Comparison of ENCODE assay signal across 31 mouse cellular contexts in the genomic region with DNA sequence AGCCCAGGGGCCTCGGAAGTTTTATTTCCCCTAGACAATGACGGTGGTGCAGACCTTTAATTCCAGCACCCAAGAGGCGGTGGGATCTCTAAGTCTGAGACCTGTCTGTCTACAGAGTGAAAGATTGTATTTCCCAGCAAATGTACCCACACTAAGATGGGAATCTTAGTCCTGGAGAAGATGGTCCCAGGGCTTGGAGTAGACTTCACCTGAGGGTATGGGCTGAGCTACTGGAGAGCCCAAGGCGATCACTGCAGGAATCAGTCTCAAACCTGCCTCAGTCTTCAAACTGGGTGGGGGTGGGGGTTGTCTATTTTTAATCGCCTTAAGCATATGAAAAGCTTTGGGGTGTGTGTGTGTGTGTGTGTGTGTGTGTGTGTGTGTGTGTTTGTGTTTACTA. TPM values are rescaled to one million over a fixed set of nuclear protein-coding genes. Genes with fewer than 3 reads are reported as not detected.
DNase-seq lines count a peak whose midpoint lies in the region; ATAC-seq and TF ChIP-seq lines count a peak whose summit lies in the region.
"Had no signal": no experiment of that assay in that cellular context is flagged by ENCODE, and none has a peak within 500 bp of the region (broad histone marks: within the 10 kb centered on the region; RNA-seq: fewer than 3 reads in every experiment).

No protein-coding gene starts in this region.

- no peak overlapping the region for H3K4me2 ChIP-seq in midbrain, embryonic 11.5 days
- no peak overlapping the region for H3K4me2 ChIP-seq in midbrain, postnatal 0 days (ENCODE audit: low read depth, low read length, poor library complexity, severe bottlenecking)
- no peak overlapping the region for H3K4me2 ChIP-seq in liver, postnatal 0 days (ENCODE audit: low read depth, low read length)
- H3K4me2 ChIP-seq: embryonic facial prominence, embryonic 13.5 days; embryonic facial prominence, embryonic 15.5 days; forebrain, embryonic 12.5 days had no signal

- no peak overlapping the region for H3K27ac ChIP-seq in midbrain, embryonic 11.5 days (ENCODE audit: low read depth, low read length)
- H3K27ac ChIP-seq in midbrain, postnatal 0 days (ENCODE audit: low read depth, low read length), result no peak overlapping the region
- no peak overlapping the region for H3K27ac ChIP-seq in liver, postnatal 0 days (ENCODE audit: low read depth)
- H3K27ac ChIP-seq: embryonic facial prominence, embryonic 13.5 days; embryonic facial prominence, embryonic 15.5 days; forebrain, embryonic 10.5 days; forebrain, embryonic 12.5 days had no signal

- peaks cover 82% of the 10 kb centered on the region for H3K27me3 ChIP-seq in midbrain, embryonic 11.5 days (ENCODE audit: control insufficient read depth, insufficient read depth, low read length)
- H3K27me3 ChIP-seq in midbrain, postnatal 0 days (ENCODE audit: insufficient read depth, low read length), result peaks cover 71% of the 10 kb centered on the region
- no peaks in the 10 kb centered on the region for H3K27me3 ChIP-seq in E14TG2a.4 (ENCODE audit: insufficient read depth, low read length)
- H3K27me3 ChIP-seq in liver, postnatal 0 days (ENCODE audit: insufficient read depth, low read length), result peaks cover 56% of the 10 kb centered on the region
- H3K27me3 ChIP-seq: CH12.LX had no signal

- TF ChIP-seq EP300 in liver, postnatal 0 days (IDR thresholded peaks at IDR 0.05; ENCODE audit: low read depth), result no peak

- ATAC-seq in midbrain, embryonic 11.5 days (ENCODE audit: low FRiP score), result no peak
- no peak for ATAC-seq in midbrain, postnatal 0 days (ENCODE audit: low FRiP score)
- no peak for ATAC-seq in liver, postnatal 0 days
- ATAC-seq: activated CD4-positive, CD25-positive, alpha-beta regulatory T cell, adult 4 months; CD4-positive, CD25-positive, alpha-beta regulatory T cell, adult 4 months; forebrain, embryonic 14.5 days; forebrain, embryonic 16.5 days; Patski had no signal

- H3K9ac ChIP-seq in midbrain, embryonic 11.5 days (ENCODE audit: low read length), result no peak overlapping the region
- H3K9ac ChIP-seq in midbrain, postnatal 0 days (replicated peaks; ENCODE audit: low read length, poor library complexity, severe bottlenecking), result no peak overlapping the region
- no peak overlapping the region for H3K9ac ChIP-seq in liver, postnatal 0 days (replicated peaks)
- H3K9ac ChIP-seq: embryonic facial prominence, embryonic 13.5 days; embryonic facial prominence, embryonic 15.5 days; forebrain, embryonic 12.5 days had no signal

- H3K4me3 ChIP-seq in midbrain, embryonic 11.5 days (ENCODE audit: low read depth, low read length), result no peak overlapping the region
- H3K4me3 ChIP-seq in midbrain, postnatal 0 days (ENCODE audit: low read depth, low read length), result no peak overlapping the region
- peak overlapping the region; percentile 97 for H3K4me3 ChIP-seq in E14TG2a.4 (replicated peaks; ENCODE audit: low read length)
- no peak overlapping the region for H3K4me3 ChIP-seq in liver, postnatal 0 days (ENCODE audit: low read depth, low read length)
- H3K4me3 ChIP-seq: embryonic facial prominence, embryonic 13.5 days; embryonic facial prominence, embryonic 15.5 days; erythroblast, embryonic 14.5 days; forebrain, embryonic 10.5 days; forebrain, embryonic 12.5 days had no signal

- peak; percentile 85 for DNase-seq in midbrain, embryonic 11.5 days (ENCODE audit: low spot score, missing footprints)
- no peak for DNase-seq in midbrain, postnatal 0 days (ENCODE audit: low spot score)
- DNase-seq in ES-CJ7 (ENCODE audit: low read depth, low spot score), result peak; percentile 78
- peak; percentile 83 for DNase-seq in R1 (ENCODE audit: low read depth, low spot score)
- no peak for DNase-seq in liver, postnatal 0 days
- no peak for DNase-seq in liver
- no peak for DNase-seq in frontal cortex, adult 2 months (ENCODE audit: extremely low spot score in 1 of 2, low spot score in 1 of 2)
- DNase-seq: adrenal gland, adult 8-10 months; adrenal gland, postnatal 14 days; adrenal gland, postnatal 36 days; B cell, adult 2 months; cerebellum, adult 11-12 months; cerebellum, adult 2 months; cerebellum, adult 9-10 months; cerebellum, postnatal 10 days; cerebellum, postnatal 25 days had no signal

- H3K9me3 ChIP-seq in midbrain, embryonic 11.5 days (ENCODE audit: control insufficient read depth, low read length), result no peaks in the 10 kb centered on the region
- no peaks in the 10 kb centered on the region for H3K9me3 ChIP-seq in midbrain, postnatal 0 days (ENCODE audit: low read length)
- no peaks in the 10 kb centered on the region for H3K9me3 ChIP-seq in E14TG2a.4 (ENCODE audit: low read length)
- H3K9me3 ChIP-seq in liver, postnatal 0 days (ENCODE audit: low read length), result no peaks in the 10 kb centered on the region
- H3K9me3 ChIP-seq: embryonic facial prominence, embryonic 13.5 days; embryonic facial prominence, embryonic 15.5 days; forebrain, embryonic 10.5 days; forebrain, embryonic 12.5 days had no signal

- 19% methylated on average over 5 of the region's 5 CpGs for WGBS in midbrain, embryonic 11.5 days
- WGBS in midbrain, postnatal 0 days, result 29% methylated on average over 5 of the region's 5 CpGs
- WGBS in liver, postnatal 0 days (ENCODE audit: insufficient replicate concordance), result 35% methylated on average over 5 of the region's 5 CpGs

- TF ChIP-seq CTCF in midbrain, postnatal 0 days (IDR thresholded peaks at IDR 0.05), result no peak
- no peak for TF ChIP-seq CTCF in E14TG2a.4 (conservative IDR thresholded peaks at IDR 0.05; ENCODE audit: low read length)
- no peak for TF ChIP-seq CTCF in liver, postnatal 0 days (IDR thresholded peaks at IDR 0.05; ENCODE audit: low read depth)

- no peaks in the 10 kb centered on the region for H3K36me3 ChIP-seq in midbrain, embryonic 11.5 days (ENCODE audit: control insufficient read depth, insufficient read depth, low read length)
- no peaks in the 10 kb centered on the region for H3K36me3 ChIP-seq in midbrain, postnatal 0 days (ENCODE audit: insufficient read depth, low read length)
- H3K36me3 ChIP-seq in E14TG2a.4 (ENCODE audit: insufficient read depth, low read length), result peaks cover 48% of the 10 kb centered on the region
- H3K36me3 ChIP-seq in liver, postnatal 0 days (replicated peaks; ENCODE audit: insufficient read depth, low read length), result no peaks in the 10 kb centered on the region
- H3K36me3 ChIP-seq: embryonic facial prominence, embryonic 13.5 days; embryonic facial prominence, embryonic 15.5 days; forebrain, embryonic 10.5 days; forebrain, embryonic 12.5 days; G1E had no signal

- H3K4me1 ChIP-seq in midbrain, embryonic 11.5 days (ENCODE audit: control insufficient read depth, insufficient read depth, low read length), result peaks cover 7% of the 10 kb centered on the region; the same call in 1 of the 2 replicates
- H3K4me1 ChIP-seq in midbrain, postnatal 0 days (ENCODE audit: insufficient read depth, low read length), result peaks cover 15% of the 10 kb centered on the region
- peaks cover 61% of the 10 kb centered on the region for H3K4me1 ChIP-seq in E14TG2a.4 (replicated peaks; ENCODE audit: low read depth, low read length)
- peaks cover 12% of the 10 kb centered on the region; the same call in 1 of the 2 replicates for H3K4me1 ChIP-seq in liver, postnatal 0 days (ENCODE audit: insufficient read depth)

RNA-seq across cellular contexts. Expression of a gene that starts 2.4 kb away (rescaled TPM):
- not detected in 2 replicates for polyA plus RNA-seq in midbrain, embryonic 11.5 days (2014; fragmentation: Nextera tagmentation; extraction: Ambion mirVana)
- not detected in 2 replicates for total RNA-seq in midbrain, postnatal 0 days (2014; rRNA removed)
- not detected in 2 replicates for polyA plus RNA-seq in midbrain, postnatal 0 days (2015; fragmentation: Nextera tagmentation; extraction: Ambion mirVana)
- polyA plus RNA-seq in liver, postnatal 0 days (2015; fragmentation: Nextera tagmentation; extraction: Ambion mirVana), result not detected in 2 replicates
- polyA plus RNA-seq in frontal cortex, adult 2 months (2012; rRNA removed), result 0.18 TPM in 1 of 2 replicates, not detected in the other
- total RNA-seq: adrenal gland, adult 18-20 months; adrenal gland, adult 8-10 months; adrenal gland, postnatal 14 days; adrenal gland, postnatal 36 days; CH12.LX; G1E had no signal
- polyA plus RNA-seq: embryonic facial prominence, embryonic 11.5 days; erythroblast, embryonic 14.5 days; forebrain, embryonic 10.5 days; forebrain, embryonic 12.5 days; forebrain, embryonic 14.5 days; forebrain, embryonic 16.5 days; G1E; Patski had no signal

RNA-seq across cellular contexts. Expression of a gene that starts 32.5 kb away (rescaled TPM):
- 0.34 and 1.2 TPM in 2 replicates for polyA plus RNA-seq in midbrain, embryonic 11.5 days (2014; fragmentation: Nextera tagmentation; extraction: Ambion mirVana)
- total RNA-seq in midbrain, postnatal 0 days (2014; rRNA removed), result 1.0 and 1.6 TPM in 2 replicates
- polyA plus RNA-seq in midbrain, postnatal 0 days (2015; fragmentation: Nextera tagmentation; extraction: Ambion mirVana), result 1.5 and 1.6 TPM in 2 replicates
- polyA plus RNA-seq in liver, postnatal 0 days (2015; fragmentation: Nextera tagmentation; extraction: Ambion mirVana), result not detected in 2 replicates
- 1.0 and 1.2 TPM in 2 replicates for polyA plus RNA-seq in frontal cortex, adult 2 months (2012; rRNA removed)
- total RNA-seq: adrenal gland, adult 18-20 months; adrenal gland, postnatal 14 days; adrenal gland, postnatal 36 days had no signal
- polyA plus RNA-seq: erythroblast, embryonic 14.5 days; G1E had no signal

RNA-seq across cellular contexts. Expression of a gene that starts 46.3 kb away (rescaled TPM):
- polyA plus RNA-seq in midbrain, embryonic 11.5 days (2014; fragmentation: Nextera tagmentation; extraction: Ambion mirVana), result 1.8 TPM in 2 replicates
- total RNA-seq in midbrain, postnatal 0 days (2014; rRNA removed), result 1.2 and 2.7 TPM in 2 replicates
- polyA plus RNA-seq in midbrain, postnatal 0 days (2015; fragmentation: Nextera tagmentation; extraction: Ambion mirVana), result 0.42 and 0.53 TPM in 2 replicates
- 1.2 and 1.8 TPM in 2 replicates for polyA plus RNA-seq in liver, postnatal 0 days (2015; fragmentation: Nextera tagmentation; extraction: Ambion mirVana)
- polyA plus RNA-seq in frontal cortex, adult 2 months (2012; rRNA removed), result 6.4 and 7.7 TPM in 2 replicates

RNA-seq across cellular contexts. Expression of a gene that starts 51.5 kb away (rescaled TPM):
- polyA plus RNA-seq in midbrain, embryonic 11.5 days (2014; fragmentation: Nextera tagmentation; extraction: Ambion mirVana), result 0.55 and 0.79 TPM in 2 replicates
- 71.5 and 80.6 TPM in 2 replicates for total RNA-seq in midbrain, postnatal 0 days (2014; rRNA removed)
- 20.2 and 22.4 TPM in 2 replicates for polyA plus RNA-seq in midbrain, postnatal 0 days (2015; fragmentation: Nextera tagmentation; extraction: Ambion mirVana)
- polyA plus RNA-seq in liver, postnatal 0 days (2015; fragmentation: Nextera tagmentation; extraction: Ambion mirVana), result not detected in 2 replicates
- polyA plus RNA-seq in frontal cortex, adult 2 months (2012; rRNA removed), result 29.7 and 30.9 TPM in 2 replicates
- polyA plus RNA-seq: erythroblast, embryonic 14.5 days; G1E had no signal

Comparison
In these comparisons a context has a peak if more than half of its experiments do, and no peak if none do; other contexts are left out.
1. DNase-seq: peak in midbrain, embryonic 11.5 days (single experiment), ES-CJ7 (single experiment) and R1 (single experiment); none in midbrain, postnatal 0 days (single experiment), liver, postnatal 0 days (single experiment), liver (single experiment) and frontal cortex, adult 2 months (0 of 2).